Mouse (Mus musculus): Measurements from ENCODE around the gene Inpp5e. TPM values are rescaled to one million over a fixed set of nuclear protein-coding genes. Genes with fewer than 3 reads are reported as not detected.

Inpp5e gene
- total RNA-seq, 2 experiments from 2014 or later, result 4.7 to 11.6 TPM

DNA sequence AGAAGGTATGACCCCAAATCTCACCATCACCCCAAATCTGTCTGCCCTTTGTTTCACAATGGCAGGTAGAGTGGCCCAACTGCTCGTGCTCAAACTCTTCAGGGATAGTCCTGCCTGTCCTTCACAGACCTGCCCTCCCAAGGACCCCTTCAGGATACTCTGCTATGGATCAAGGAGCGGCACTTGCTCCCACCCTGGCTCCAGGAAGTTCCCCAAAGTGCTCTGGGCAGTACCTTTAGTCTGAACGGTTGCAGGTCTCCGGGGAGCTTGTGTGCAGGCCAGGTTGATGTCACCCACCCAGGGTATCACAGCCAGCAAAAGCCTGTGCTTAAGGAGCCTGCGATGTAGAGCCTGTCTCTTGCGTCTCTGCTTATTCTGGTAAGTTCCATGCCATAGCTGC is 41.1 kb downstream of the Inpp5e start:
- ATAC-seq (replicated peaks; ENCODE audit: poor library complexity, severe bottlenecking), result no peak

DNA sequence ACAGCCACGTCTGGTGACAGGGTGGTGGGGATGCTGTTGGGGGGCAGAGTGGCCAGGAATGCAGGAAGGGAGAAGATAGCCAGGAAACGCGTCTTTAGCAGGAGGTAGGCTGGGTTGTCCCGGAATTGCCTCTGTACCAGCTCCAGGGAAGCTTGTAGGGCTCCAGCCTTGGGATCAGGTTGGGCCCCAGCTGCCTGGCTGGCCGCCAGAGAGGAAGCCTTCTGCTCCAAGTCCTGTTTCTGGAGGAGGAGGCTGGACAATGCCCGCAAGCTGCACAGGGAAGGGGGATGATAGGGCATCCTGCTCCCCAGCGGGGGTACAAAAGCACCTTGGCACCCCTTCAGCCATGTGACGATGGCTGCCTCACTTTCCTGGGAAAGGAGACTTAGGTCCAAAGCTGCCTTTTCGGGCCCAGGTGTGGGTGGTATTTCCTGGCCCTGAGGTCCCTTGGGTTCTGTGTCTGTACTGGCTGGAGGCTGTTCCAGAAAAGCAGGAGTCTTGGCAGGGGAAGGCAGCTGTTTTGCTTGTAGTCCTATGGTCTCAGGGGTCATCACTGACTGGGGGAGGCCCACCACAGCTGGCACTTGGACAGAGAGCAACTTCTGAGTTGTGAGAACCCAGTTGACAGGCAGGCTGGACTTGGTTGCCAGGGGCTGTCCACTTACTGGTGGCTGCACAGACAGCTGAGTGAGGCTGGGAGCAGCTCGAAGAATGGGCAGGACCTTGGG is 44.1 kb downstream of the Inpp5e start:
- ATAC-seq (replicated peaks; ENCODE audit: poor library complexity, severe bottlenecking), result no peak

DNA sequence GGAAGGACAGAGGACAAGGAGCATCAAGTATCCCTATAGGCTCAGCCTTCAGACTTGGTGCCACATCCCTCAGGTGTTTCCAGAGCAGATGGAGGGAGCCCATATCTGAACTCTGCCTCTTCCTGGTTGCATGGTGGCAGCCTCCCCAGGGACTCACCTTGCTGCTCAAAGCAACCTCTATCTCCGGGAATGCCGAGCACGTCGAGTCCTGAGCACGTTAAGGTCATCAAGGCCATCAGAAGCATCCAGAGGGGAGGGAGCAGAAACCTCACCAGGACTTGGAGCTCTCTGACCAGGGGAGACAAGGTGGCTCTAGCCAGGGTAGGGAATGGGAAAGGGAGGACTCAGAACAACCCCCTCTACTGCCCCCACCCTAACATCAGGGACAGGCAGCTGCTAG is 45.5 kb downstream of the Inpp5e start:
- no peak for ATAC-seq (replicated peaks; ENCODE audit: poor library complexity, severe bottlenecking)

DNA sequence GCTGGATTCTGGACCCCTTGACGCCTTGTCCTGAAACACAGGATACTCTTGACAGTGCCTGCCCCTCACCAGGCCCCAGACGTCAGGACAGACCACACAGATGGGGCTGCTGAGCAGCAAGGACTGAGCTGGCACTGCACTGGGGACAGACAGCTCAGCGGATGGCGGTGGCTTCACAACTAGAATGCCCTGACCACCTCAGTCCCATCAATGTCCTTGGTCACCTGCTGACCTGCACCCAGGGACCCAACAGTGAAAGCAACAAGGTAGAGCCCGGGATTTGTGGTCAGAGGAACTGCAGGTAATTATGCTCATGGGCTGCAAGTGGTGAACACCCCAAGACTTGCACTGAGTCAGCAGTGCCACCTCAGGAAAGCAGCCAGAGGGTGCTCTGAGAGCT is 46.0 kb downstream of the Inpp5e start:
- no peak for ATAC-seq (replicated peaks; ENCODE audit: poor library complexity, severe bottlenecking)

DNA sequence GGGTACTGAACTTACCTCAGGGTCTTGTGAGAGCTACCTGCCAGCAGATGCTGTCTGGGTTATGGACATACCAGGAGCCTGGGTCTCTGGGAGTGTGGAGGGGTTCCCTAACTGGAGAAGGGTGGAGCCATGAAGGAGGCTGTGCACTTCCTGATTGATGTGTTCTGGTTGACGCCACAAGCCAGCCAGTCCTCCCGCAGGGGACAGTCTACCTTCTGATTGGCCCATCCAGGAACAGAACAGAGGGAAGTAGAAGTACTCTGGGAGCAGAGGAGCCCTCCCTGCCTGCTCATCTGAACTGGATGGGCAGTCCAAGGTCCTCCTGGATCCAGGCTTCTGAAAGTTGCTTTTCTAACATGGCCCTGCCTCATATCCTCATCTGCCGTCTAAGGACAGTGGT is 48.2 kb downstream of the Inpp5e start, which contains the start of gene Card9:
TSS of gene Card9 (minus strand) at position 147 of the 400 bp plus-strand sequence.
- peak; percentile 85 for ATAC-seq (replicated peaks; ENCODE audit: poor library complexity, severe bottlenecking)

DNA sequence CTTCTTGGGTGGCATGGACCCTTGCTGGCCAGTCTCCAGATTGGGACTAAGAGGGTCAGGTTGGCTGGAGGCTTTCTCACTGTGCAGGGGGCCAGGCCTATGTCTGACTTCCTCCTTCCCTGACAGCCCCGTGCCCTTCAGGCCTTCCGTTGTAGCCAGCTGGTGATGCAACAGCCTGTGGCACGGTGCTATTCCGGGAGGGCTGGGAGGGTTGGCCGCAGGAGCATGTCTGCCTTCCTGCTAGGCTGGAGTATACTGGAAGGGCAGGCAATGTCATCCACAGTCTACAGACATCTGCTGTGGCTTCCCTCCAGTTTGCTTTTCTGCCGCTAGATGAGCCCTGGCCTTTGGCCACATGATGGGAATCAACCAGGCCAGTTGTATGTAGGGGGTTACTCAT is 49.0 kb downstream of the Inpp5e start:
- peak; percentile 75 for ATAC-seq (replicated peaks; ENCODE audit: poor library complexity, severe bottlenecking)

DNA sequence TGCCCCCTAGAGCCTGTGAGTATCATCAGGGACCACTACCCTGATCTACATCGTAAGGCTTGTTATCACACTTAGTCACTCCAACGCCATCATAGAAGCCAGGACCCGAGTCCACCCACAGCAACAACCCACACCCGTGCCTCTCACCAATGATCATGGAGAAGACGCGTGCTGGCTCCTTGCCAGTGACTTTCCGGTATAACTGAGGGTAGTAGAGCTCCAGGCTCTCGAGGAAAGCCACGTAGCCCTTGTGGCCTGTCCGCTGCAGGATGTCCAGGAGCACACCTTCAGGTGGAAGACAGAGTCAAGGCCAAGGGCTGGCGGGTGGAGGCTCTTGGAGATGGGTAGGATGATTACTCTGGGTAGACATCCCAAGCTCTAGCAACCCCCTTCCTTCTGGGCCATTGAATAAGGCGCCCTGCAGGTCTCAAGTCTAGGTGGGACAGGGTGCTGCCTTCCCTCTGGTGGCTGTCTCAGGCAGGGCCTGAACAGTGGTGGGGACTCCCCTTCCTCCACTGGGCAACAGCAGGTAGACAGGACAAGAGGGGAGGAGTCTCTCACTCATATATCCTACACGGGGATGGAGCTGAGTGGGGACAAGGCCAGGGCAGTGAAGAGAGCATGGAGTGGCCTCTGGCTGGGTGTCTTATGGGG is 50.2 kb downstream of the Inpp5e start:
- ATAC-seq (replicated peaks; ENCODE audit: poor library complexity, severe bottlenecking), result no peak

DNA sequence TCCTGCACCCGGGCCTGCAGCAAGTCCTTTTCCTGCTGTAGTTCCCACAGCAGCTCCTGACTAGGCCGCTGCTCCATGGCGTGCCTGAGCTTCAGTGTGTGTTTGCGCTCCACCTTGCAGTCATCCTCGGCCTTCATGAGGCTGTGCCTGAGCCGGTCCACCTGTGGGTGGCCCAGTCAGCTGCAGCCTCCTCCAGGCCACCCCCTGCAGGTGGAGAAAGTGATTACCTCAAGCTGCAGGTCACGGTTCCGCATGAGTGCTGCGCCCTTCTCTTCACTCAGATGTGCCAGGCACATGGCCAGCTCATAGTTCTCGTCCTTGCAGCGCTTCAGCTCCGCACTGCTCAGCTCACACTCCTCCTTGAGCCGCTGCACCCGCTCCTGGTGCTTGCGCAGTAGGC is 51.5 kb downstream of the Inpp5e start:
- ATAC-seq (replicated peaks; ENCODE audit: poor library complexity, severe bottlenecking), result no peak

DNA sequence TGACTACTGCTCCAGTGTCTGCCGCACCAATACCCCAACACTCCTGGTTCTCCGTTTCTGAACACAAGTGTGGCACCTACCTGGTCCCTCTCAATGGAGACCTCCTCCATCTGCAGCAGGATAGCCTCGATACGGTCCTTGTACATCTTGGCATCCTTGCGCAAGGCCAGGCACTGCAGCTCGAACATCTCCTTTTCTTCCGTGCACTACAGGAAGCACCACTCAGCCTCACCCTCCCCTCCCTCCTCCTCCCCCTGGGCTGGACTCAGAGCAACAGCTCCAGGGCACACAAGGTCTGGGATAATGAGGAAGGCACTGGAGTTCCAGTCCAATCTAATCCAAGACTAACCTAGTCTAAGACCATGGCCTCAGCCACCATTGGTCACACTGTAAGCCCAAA is 52.3 kb downstream of the Inpp5e start:
- ATAC-seq (replicated peaks; ENCODE audit: poor library complexity, severe bottlenecking), result no peak

DNA sequence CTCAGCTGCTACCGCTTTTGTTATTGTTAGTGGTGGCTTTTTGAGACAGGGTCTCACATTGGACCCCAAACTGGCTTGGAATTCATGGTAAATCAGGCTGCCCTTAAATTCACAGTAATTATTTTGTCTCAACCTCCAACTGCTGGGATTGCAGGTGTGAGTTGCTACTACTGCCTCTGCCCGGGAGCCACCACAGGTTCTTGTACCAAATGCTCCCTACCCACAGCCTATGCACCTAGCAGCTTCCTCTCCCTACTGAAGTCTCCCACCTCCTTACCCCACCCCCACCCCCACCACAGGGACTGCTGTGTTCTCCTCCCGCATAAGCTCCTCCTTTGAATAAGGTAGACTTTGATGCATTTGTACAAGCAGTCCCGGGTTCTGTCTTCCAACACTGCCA is 52.8 kb downstream of the Inpp5e start:
- ATAC-seq (replicated peaks; ENCODE audit: poor library complexity, severe bottlenecking), result no peak

DNA sequence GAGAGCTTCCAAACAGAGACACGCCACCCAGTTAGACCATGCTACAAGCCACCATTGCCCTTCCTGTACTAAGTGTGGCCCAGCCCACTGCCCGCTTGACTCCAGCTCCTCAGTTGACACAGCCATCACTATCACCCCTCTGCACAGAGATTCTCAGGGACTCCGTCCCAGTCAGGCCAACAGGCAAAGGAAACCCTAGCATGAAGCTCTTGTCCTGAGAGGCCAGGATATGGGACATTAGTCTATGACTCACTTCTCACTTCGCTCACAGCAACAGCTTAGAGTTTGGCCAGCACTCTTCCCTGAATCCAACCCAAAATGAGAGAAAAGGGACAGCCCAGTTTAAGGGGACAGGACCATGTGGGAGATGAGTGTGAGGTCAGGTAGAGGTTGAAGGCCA is 54.6 kb downstream of the Inpp5e start:
- no peak for ATAC-seq (replicated peaks; ENCODE audit: poor library complexity, severe bottlenecking)

DNA sequence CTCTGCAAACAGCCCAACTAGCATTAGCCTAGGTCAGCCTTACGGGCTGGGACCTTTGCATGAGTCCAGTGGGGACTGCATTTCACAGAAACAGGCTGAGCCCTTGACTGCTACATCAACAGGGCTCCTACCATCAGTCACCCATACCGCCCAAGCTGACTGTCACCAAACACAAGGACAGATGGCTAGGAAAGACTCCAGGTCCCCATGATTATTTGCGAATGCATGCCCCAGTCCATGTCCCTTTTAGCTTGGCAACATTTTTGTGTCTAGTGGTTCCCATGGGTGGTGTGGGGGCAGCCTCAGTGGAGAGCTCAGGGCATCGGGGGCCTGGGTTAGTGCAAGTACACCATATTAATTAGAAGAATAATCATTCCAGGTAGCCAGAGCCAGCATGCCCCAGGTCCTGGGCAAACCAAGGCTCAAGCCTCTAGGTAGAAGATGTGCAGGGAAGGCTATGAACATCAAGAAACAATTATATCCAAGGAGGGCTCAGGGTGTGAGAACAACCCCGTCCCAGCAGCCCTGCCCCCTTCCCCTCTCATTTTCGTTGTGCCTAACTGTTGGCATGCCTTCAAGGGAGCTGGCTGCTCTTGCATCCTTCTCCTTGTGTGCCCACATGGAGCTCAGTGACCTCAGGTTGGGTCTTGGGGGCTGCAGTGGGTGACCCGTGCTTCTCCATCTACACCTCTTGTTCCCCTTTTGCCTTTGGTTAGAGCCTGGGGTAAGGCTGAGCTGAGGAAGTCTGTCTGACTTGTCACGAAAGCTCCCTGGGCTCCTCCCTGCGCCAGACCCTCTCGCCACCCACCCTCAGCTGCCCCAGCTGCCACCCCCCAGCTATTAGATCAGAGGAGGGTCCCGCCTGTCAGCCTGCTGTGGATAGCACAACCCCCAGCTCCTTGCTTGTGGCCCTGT is 55.7 kb downstream of the Inpp5e start:
- no peak for ATAC-seq (replicated peaks; ENCODE audit: poor library complexity, severe bottlenecking)

DNA sequence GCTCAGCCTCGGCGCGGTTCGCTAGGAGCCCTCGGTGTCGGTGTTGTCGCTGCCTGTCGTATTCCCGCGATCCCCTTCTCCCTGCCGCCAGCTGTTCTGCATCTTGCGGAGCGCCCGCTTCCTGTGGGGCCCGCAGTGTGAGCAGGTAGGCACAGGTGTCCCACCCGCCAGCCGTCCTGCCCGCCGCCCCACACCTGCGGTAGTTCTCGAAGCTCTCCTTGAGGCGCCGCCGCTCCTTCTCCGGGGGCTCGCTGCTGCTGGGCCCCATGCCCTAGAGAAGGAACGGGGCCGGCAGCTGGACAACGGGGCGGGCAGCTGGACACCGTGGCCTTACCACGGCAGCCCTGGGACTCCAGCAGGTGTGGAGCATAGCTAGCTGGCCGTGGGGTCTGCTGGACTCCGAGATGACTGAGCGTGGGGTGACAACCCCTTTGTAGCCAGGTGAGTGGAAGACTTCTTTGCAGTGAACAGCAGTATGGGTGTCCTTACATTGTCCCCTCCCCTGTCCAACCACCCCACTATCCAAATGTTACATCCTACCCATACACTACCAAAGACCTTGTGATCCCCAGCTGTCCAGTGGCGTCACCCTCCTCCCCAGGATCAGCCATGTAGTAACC is 56.6 kb downstream of the Inpp5e start:
- ATAC-seq (replicated peaks; ENCODE audit: poor library complexity, severe bottlenecking), result peak; percentile 12; the same call in 1 of the 2 replicates

DNA sequence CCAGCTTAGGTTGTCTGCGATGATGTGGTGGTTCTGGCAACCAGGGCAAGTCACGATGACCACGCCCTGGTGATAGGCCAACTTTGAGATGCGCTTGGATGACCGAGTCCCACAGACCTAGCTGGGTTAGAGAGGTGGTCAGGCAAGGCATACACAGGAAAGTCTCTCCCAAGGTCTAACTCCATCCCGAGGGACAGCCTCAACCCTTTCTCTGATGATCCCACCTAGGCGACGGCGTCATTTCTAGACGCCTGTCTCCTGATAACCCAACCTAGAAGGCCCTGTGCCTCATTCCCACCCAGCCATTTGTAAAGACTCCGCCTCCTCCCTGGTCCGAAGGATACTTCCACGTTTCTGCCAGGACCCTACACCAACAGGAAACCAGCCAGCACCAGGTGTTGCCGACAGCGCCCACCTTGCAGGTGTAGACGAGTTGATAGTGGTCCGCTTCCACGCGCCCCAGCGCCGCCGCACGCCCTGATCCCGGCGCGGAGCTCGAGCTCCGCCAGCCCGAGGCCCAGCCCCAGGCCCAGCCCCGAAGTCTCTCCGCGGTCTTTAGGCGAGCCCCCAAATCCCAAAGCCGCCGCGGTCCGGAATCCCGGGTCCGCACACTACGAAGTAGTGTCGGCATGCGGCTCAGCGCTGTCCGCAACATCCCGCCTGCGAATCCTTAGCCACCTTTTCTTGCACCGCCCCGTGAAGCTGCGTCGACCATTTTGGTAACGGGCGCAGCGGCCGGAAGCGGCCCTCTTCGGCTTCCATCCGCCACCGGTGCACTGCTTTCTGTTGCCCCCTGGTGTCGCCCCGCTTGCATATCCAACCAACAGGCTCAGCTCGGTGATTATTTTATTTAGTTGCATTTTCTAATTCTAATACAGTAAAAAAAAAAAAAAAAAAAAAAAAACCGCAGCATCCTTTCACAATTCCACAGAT is 57.4 kb downstream of the Inpp5e start, which contains the start of gene Dnlz:
TSS of gene Dnlz (minus strand) at position 753 of the 933 bp plus-strand sequence.
- peak; percentile 82 for ATAC-seq (replicated peaks; ENCODE audit: poor library complexity, severe bottlenecking)

DNA sequence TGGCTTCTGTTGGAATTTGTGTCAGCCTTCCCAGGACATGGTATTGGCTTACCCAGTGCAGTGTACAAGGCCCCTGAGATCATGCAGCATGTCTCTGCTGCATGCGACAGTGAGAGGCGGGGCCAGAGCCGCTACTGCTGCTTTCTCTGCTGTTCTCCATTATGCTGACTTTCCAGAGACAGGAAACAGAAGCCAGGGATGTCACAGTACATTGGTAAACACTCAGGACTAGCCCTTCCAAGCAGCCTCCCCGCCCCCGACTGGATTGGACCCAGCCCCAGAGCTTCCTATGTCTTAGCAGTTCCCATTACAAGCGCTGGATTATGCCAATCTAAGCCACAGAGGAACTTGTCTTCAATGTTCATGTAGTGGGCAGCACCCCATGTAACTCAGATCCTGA is 60.8 kb downstream of the Inpp5e start:
- ATAC-seq (replicated peaks; ENCODE audit: poor library complexity, severe bottlenecking), result no peak
